Mouse (Mus musculus): ENCODE results near the gene Alpk3.

GRCm38 (mm10) chr7:81114555-81114954 is 57.2 kb downstream of the Alpk3 start, which contains the start of gene Slc28a1:
- no peak for TF ChIP-seq POLR2A (IDR thresholded peaks at IDR 0.05; ENCODE audit: insufficient read depth, low read depth, low read length)
- TF ChIP-seq CTCF (IDR thresholded peaks at IDR 0.05; ENCODE audit: insufficient read depth, low read depth, low read length), result no peak
